Mouse (Mus musculus) R1 (cell line): Measurements from ENCODE around the gene Fermt2.

Experiments used
- DNase-seq: peaks from one replicate; pipeline ENCODE4 v3.0.0-alpha.2; 2018; ENCODE audit warnings: low read depth, low spot score

The Fermt2 gene

GRCm38 (mm10) chr14:45529411-45530363 lies at the start of gene Fermt2:
Gene Fermt2 (minus strand): TSS chr14:45530118.
- DNase-seq, result peak; percentile 89

GRCm38 (mm10) chr14:45566066-45566937 lies 36.4 kb upstream of the Fermt2 start:
- peak; percentile 84 for DNase-seq

DNA sequence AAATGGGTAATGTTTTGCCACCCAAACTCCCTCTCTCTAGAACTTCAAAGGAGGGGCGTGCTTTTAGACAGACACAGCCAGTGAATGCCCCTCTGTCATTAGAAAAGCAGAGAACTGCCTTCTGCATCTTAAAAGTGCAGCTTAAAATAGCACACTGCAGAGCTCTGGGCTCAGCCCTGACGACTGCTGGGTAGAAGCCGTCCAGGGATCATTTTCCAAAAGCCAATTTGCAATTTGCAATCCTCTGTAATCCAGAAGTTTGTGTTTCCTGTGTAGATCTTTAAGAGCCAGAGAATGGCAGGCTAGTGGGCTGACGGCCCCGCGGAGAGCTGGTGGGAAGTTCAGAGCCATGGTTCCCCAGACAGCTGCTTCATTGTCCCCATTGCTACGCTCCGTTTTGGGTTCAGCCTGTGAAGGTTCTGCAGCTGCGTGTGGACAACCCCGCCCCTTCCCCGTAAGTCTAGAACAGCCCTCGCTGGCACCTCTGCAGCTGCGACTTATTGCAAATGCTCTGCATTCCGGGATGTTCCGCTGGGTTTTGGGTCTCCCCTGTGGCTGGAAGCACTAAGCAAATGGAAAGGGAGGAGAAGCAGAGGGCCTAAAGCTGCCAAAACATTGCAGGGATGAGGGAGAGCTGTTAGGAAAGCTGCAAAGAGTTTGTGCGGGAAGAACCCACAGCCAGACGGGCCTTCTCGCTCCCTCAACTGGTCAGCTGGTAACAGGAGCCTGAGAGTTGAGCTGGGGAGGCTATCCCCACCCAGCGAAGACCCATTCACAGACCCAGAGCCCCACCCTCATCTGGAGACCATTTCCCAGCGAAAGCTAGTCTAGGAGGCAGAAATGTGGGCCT lies 35.5 kb upstream of the Fermt2 start:
- peak; percentile 67 for DNase-seq

- no peak for DNase-seq
Measured at GRCm38 (mm10) chr14:45563577-45563976, 33.7 kb upstream of the Fermt2 start.

DNA sequence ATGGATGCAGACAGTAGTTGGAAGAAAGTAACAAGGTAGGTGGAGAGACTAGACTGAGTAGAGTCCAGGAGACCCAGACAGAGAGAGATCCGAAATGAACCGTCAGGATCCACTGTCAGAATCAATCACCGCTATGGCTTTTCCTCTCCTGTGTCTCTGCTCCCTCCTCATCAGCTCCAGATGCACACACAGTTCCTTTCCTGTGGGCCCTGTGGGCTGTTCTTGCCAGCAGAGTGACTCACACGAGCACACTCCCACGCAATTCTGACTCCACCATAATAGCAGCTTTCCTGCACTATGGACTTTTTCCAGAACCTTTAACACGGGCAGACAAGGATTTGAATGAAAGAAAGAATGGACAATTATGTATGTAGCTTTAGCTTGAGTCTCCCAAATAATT lies 31.8 kb upstream of the Fermt2 start:
- DNase-seq, result no peak

DNA sequence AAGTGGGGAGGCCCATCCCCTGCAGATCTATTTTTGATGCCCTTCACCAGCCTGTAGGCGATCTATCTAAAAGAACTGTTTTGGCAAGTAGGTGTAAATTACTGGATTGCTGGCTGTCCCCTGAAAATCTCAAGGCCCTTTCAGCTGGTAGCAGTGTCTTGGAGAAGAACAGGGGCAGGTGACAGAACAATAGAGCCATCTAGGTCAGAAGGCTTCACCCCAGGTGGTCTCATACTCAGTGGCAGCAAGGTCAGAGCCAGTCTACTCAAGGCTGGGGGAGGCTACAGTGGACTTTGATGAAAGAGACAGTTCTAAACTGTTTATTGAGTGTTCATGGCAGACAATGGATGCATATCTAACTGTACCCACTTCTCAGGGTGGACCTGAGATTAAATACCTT lies 29.1 kb upstream of the Fermt2 start:
- DNase-seq, result peak; percentile 70

GRCm38 (mm10) chr14:45554336-45554735 lies 24.4 kb upstream of the Fermt2 start:
- DNase-seq, result no peak

DNA sequence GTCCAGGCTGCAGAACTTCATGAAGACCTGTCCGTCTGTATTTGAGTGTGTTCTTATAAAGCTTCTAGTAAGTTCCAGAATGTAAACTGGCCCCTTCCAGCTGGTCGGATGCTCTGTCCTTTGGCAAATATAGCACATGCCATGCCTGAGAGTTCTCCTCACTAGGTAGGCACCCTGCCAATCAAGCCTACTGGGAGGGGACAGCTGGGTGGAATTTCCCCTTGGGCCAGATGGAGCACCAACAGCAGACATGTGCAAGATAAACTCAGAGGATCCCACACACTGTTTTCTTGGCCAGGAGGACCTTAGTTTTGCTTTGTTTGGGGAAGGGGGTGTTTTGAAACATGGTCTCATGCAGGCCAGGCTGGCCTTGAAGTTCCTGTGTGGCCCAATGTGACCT lies 23.9 kb upstream of the Fermt2 start:
- DNase-seq, result no peak

DNA sequence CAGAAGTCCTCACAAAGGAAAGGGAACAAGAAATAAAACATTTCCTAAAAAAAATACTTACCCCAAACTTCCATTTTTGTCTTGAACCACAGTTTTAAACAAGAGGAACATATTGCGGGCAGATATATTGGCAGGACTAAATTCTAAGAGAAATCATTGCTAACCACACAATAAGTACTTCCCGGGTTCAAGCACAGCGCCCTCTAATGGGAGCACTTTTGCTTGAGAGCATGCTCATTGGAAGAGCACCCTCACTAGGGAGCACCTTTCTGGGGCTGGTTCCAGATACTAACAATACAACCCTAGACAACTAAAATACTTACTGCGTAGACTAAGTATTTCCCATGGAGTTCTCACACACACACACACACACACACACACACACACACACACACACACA lies 22.5 kb upstream of the Fermt2 start:
- DNase-seq, result peak; percentile 83

GRCm38 (mm10) chr14:45551121-45551768 lies 21.3 kb upstream of the Fermt2 start:
- peak; percentile 92 for DNase-seq

DNA sequence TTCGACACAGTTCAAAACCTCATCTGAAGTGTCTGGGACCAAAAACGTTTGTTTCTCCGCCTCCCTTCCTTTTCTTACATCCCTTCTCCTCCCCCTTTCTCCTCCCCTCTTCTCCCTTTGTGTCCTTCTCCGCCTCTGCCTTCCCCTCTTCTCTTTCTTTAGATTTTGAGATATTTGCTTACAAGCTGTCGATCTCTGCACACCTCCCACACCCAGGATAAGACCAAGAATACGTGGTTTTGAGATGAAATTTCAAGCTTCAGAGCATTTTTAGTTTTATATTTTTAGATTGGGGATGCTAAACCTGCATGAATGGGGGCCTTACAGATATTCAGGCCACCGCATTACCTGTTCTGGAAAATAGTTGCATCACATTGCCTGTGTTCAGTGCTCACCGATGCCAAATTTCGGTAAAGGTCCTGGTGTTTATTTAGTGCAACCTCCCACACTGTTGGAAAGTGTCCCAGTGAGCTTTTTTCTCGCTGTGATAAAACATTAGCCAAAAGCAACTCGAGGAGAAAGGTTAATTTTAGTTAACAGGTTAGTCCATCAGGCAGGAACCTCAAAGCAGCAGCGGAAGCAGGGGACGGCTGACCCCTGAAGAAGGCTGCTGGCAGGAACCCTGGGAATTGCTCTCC lies 20.2 kb upstream of the Fermt2 start:
- no peak for DNase-seq

- peak; percentile 88 for DNase-seq
Measured at GRCm38 (mm10) chr14:45548118-45548517, 18.2 kb upstream of the Fermt2 start.

DNA sequence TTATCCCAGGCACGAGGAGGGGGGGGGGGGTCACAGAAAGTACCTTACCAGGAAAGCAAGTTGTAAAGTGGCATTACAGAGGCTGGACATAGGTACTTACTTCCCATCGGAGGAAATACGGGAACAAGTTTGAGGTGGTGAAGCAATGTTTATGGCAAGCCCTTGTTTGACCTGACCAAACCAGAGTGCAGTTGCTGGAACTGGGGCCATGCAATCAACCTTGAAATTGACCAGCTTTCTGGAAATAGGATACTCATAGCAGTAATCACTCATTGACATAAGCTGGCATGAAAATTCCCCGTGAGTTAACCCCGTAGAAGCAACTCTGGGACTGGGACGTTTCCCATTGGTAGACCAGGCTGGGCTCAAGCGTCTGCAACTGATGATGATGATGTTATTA lies 15.0 kb upstream of the Fermt2 start:
- no peak for DNase-seq

DNA sequence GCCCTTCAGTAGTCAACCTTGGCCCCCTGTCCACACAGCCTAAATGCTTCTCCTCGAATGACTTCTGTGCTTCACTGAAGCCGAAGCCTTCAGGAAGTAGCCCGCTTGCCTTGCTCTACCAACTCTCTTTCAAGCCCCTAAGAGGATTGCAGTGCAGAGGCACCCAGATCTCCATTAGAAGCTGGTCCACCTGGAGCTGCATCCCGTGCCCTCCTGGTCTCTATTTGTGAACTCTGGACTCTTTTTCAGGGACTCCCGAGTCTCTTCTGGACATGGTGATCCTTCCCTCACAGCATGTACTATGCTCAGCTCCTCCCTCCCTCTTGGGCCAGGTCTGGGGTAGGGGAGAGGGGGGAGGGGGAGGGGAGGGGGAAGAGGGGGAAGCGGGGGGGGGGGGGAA lies 14.1 kb upstream of the Fermt2 start:
- peak; percentile 23 for DNase-seq

GRCm38 (mm10) chr14:45539659-45540468 lies 9.9 kb upstream of the Fermt2 start:
- peak; percentile 93 for DNase-seq

DNA sequence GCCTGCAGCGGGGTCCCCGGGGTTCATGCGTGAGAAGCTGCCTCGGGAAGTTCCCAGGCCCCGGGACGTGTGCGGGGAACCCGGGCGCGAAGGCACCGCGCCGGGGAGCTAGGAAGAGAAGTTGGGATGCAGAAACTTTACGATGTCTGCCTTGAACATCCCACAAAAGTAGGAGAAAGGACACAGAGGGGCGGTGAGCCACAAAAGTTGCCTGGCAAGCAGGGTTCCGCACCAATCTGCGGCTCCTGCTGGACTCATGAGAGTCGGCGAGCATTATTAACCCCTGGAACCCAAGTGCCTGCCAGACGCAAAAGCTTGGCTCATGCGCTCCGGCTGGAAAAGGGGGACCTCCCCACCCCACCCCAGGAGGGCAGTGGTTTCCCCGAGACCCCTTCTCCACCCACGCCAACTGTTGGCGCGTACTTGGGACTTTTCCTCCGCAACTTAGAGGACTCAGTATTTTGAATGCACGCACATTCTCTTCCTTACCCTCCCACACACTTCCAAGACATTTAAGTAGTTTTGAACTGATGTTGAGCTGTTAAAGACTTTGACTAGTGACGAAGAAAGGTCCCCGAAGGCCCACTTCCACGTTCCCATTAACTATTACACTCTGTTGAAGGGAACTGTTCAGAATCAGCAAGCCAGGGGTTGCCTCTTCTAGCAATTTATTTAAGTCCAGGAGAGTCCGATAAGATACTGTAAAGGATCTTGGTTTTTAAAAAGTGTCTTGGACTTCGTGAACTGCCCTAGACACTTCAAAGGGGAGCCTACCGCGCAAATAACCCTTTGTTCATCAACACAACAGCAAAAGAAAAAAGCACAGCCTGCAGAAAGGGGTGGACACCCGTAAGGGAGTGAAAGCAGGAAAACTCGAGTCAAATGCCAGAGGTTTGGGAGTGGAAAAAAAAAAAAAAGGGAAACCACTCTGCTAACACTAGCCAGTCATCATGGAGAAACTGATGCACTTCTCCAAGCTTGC lies 737 bp upstream of the Fermt2 start:
- DNase-seq, result peak; percentile 86

GRCm38 (mm10) chr14:45528861-45529260 lies 1.1 kb downstream of the Fermt2 start:
- peak; percentile 40 for DNase-seq

GRCm38 (mm10) chr14:45515771-45516170 lies 14.1 kb downstream of the Fermt2 start:
- peak; percentile 56 for DNase-seq
